9 mouse cellular contexts compared by ENCODE assay signal in genomic region chr8:123891271-123891670, GRCm38 (mm10). TPM values are rescaled to one million over a fixed set of nuclear protein-coding genes. Genes with fewer than 3 reads are reported as not detected.
A peak's percentile ranks its signal among the peaks of the same experiment; 100 is the strongest.
DNase-seq lines count a peak whose midpoint lies in the region; ATAC-seq lines count a peak whose summit lies in the region.
"Had no signal": no experiment of that assay in that cellular context is flagged by ENCODE, and none has a peak within 500 bp of the region (broad histone marks: within the 10 kb centered on the region; RNA-seq: fewer than 3 reads in every experiment).

No protein-coding gene starts in this region.

- H3K4me2 ChIP-seq in stomach, embryonic 16.5 days (ENCODE audit: low read depth, low read length) = peak overlapping the region; percentile 33; the same call in 1 of the 2 replicates
- H3K4me2 ChIP-seq: lung, embryonic 15.5 days had no signal

- H3K27ac ChIP-seq in stomach, embryonic 16.5 days (ENCODE audit: low read length) = no peak overlapping the region
- H3K27ac ChIP-seq: lung, embryonic 15.5 days had no signal

- H3K4me3 ChIP-seq in stomach, embryonic 16.5 days (replicated peaks; ENCODE audit: low read length) = peak overlapping the region; percentile 5; the same call in 1 of the 2 replicates
- H3K4me3 ChIP-seq: lung, embryonic 15.5 days had no signal

- no peaks in the 10 kb centered on the region for H3K36me3 ChIP-seq in stomach, embryonic 16.5 days (ENCODE audit: control insufficient read depth, insufficient read depth, low read length)
- H3K36me3 ChIP-seq: lung, embryonic 15.5 days had no signal

- DNase-seq in right cerebral cortex, postnatal 4 days = peak; percentile 31
- no peak for DNase-seq in right cerebral cortex, postnatal 14 days
- peak; percentile 87 for DNase-seq in cerebellum, adult 9-10 months
- DNase-seq in forelimb bud, embryonic 11.5 days (ENCODE audit: low read depth, low spot score) = peak; percentile 73
- DNase-seq in hindlimb bud, embryonic 11.5 days (ENCODE audit: extremely low spot score, low read depth, low spot score) = peak; percentile 26
- DNase-seq in lung, postnatal 14 days = peak; percentile 42
- DNase-seq in right cerebral cortex, postnatal 10 days (ENCODE audit: low spot score in 2 of 2) = no peak

- H3K9me3 ChIP-seq in stomach, embryonic 16.5 days (replicated peaks; ENCODE audit: control insufficient read depth, low read length) = no peaks in the 10 kb centered on the region
- H3K9me3 ChIP-seq: lung, embryonic 15.5 days had no signal

- no peak overlapping the region for H3K9ac ChIP-seq in stomach, embryonic 16.5 days (ENCODE audit: low read length)
- H3K9ac ChIP-seq: lung, embryonic 15.5 days had no signal

- WGBS in stomach, embryonic 16.5 days = 1% methylated on average over 11 of the region's 11 CpGs

- ATAC-seq in stomach, embryonic 16.5 days (ENCODE audit: insufficient read depth, low FRiP score) = no peak

- H3K4me1 ChIP-seq in stomach, embryonic 16.5 days (ENCODE audit: control insufficient read depth, insufficient read depth, low read length) = no peaks in the 10 kb centered on the region

- H3K27me3 ChIP-seq in stomach, embryonic 16.5 days (ENCODE audit: control insufficient read depth, insufficient read depth, low read length) = peaks cover 50% of the 10 kb centered on the region

RNA-seq across cellular contexts. Expression of gene Acta1, which starts 3.3 kb away (rescaled TPM):
- 120 and 1,117 TPM in 2 replicates for polyA plus RNA-seq in stomach, embryonic 16.5 days (2015; fragmentation: Nextera tagmentation; extraction: Ambion mirVana)

RNA-seq across cellular contexts. Expression of gene Ccsap, which starts 31.3 kb away (rescaled TPM):
- polyA plus RNA-seq in stomach, embryonic 16.5 days (2015; fragmentation: Nextera tagmentation; extraction: Ambion mirVana) = 1.5 and 2.1 TPM in 2 replicates

RNA-seq across cellular contexts. Expression of gene Nup133, which starts 57.8 kb away (rescaled TPM):
- 28.3 and 29.7 TPM in 2 replicates for polyA plus RNA-seq in stomach, embryonic 16.5 days (2015; fragmentation: Nextera tagmentation; extraction: Ambion mirVana)

Comparison
In these comparisons a context has a peak if more than half of its experiments do, and no peak if none do; other contexts are left out.
1. DNase-seq: peak in right cerebral cortex, postnatal 4 days (single experiment), cerebellum, adult 9-10 months (single experiment), forelimb bud, embryonic 11.5 days (single experiment), hindlimb bud, embryonic 11.5 days (single experiment) and lung, postnatal 14 days (single experiment); none in right cerebral cortex, postnatal 14 days (single experiment) and right cerebral cortex, postnatal 10 days (0 of 2).